Mouse (Mus musculus) CD4-positive, CD25-positive, alpha-beta regulatory T cell, adult 4 months (primary cell): ENCODE measurements at regions not wholly inside any gene's neighbourhood (a gene's known extent, or its start where the extent isn't known, plus 50 kb on each side); places are given as distances from the start of the nearest gene placed in this dataset.

Experiments
- ATAC-seq: one replicate; pipeline ENCODE4 v1.8.0; 2017

GRCm38 (mm10) chr3:41172306-41173215 is 89.7 kb upstream of the Pgrmc2 start:
- ATAC-seq = no peak

- no peak for ATAC-seq
Measured at GRCm38 (mm10) chr3:41171772-41172171, 88.9 kb upstream of the Pgrmc2 start.

- no peak for ATAC-seq
Measured at GRCm38 (mm10) chr3:41171310-41171709, 88.5 kb upstream of the Pgrmc2 start.

DNA sequence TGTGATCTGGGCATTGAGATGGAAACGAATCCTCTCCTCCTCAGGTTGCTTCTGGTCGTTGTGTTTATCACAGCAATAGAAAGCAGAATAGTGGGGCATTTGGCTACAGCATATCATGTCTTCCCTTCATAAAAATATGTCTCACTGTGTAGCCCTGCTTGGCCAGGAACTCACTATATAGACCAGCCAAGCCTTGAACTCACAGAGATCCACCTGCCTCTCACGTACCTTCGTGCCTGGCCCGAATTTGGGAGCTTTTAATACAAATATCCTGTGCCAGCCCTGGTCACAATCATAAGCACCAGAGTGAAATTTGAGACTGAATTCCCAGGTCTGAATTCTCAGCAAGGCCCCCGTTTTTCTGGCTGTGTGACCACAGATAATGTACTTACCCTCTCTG is 87.7 kb upstream of the Pgrmc2 start:
- ATAC-seq = no peak

GRCm38 (mm10) chr3:41169430-41169829 is 86.6 kb upstream of the Pgrmc2 start:
- no peak for ATAC-seq

DNA sequence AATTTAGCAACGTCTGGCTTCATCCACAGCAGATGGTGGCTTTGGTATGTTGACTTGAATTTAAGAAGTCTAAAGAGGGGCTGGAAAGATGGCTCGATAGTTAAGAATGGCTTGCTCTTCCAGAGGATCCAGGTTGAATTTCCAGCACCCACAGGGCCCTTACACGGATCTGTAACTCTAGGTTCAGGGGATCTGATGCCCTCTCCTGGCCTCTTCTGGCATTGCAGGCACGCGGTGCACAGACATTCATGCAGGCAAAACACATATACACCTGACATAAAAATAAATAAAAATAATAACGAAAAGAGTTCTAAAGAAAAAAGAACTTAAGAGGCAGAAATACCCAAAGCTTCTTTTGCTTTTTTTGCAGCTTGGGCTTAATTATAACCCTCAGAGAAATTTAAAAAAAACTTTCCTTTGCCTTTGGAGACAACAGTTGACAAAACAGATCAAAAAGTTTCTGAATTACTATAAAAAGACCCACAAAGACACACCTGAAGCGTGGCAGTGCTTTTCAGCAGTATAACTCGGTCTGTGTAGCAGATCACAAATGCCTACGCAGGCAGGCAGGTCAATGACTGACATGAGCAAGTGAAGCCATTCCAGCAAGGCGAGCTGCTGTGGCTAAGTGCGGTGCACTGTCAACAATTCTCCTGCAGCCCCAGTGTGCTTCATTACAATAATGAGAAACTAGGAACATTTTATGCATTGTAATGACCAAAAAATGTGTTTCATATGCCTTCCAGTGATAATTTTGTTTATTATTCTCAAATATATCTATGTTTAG is 85.5 kb upstream of the Pgrmc2 start:
- no peak for ATAC-seq

GRCm38 (mm10) chr3:41167476-41167875 is 84.6 kb upstream of the Pgrmc2 start:
- no peak for ATAC-seq

- ATAC-seq = no peak
Measured at GRCm38 (mm10) chr3:41164736-41165135, 81.9 kb upstream of the Pgrmc2 start.

DNA sequence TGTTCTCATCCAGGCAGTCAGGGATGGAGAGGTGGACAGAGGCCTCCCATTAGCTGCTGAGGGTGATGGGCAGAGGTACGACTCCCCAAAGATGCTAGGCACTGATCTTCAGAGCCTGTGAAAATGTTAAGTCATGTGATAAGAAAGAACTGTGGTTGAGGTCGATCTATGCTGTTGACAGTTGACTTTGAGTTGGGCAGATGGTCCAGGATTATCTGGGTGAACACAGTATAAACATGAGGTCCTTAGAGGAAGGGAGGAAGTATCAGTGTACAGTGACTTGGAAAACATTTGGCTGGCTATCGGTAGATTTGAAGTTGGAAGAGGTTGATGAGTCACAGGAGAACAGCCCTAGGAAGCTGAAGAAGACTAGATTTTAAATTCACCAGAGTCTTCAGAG is 80.9 kb upstream of the Pgrmc2 start:
- ATAC-seq = no peak

GRCm38 (mm10) chr3:41162514-41162913 is 79.7 kb upstream of the Pgrmc2 start:
- ATAC-seq = no peak

GRCm38 (mm10) chr3:41160648-41161047 is 77.8 kb upstream of the Pgrmc2 start:
- no peak for ATAC-seq

GRCm38 (mm10) chr3:41158314-41158973 is 75.6 kb upstream of the Pgrmc2 start:
- ATAC-seq = no peak

- ATAC-seq = no peak
Measured at GRCm38 (mm10) chr3:41157428-41157827, 74.6 kb upstream of the Pgrmc2 start.

DNA sequence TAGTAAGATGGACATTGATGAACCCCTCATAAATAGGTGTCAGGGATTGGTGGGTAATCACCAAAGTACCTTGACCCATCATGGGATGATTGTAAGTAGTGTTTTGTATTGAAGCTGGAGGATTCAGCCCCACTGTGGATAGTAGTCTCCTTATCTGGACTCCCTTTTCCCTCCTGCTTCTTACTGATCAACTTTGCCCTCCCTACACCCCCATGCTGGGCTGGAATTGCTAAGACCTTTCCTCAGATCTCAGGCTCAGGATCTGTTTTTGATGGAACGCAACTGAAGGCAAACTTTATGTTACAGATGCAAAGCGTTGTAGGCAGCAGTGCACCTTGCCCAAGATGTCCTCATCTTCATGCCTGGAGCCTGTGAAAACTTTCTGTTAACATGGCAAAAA is 73.7 kb upstream of the Pgrmc2 start:
- ATAC-seq = no peak

DNA sequence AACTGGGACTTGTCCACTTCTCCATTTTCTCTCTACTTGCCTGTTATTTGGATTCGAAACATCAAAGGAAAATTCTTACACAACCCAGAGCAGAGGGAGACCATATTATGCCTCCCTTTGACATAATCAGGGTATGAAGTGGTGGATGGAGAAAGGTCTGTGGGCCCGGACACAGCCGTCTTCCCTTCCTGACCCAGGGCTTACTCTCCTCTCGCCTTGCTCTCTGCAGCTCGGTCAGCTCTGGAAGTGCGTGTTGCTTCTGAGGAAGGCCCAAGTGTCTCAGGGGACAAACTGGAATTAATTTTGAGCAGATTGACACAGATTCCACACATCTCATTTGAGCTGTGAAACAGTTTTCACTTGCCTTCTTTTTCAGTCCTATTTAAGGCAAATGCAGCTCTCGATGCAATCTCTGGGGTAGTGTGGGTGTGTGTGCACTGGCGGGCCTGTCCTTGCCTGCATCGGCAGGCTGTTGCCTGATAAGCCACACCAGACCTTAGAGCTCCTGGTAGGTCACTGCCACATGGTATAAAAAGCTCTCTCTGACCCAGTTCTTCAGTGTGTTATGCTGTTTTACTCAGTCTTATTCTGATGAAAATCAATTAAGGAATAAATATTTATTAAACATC is 72.4 kb upstream of the Pgrmc2 start:
- no peak for ATAC-seq

DNA sequence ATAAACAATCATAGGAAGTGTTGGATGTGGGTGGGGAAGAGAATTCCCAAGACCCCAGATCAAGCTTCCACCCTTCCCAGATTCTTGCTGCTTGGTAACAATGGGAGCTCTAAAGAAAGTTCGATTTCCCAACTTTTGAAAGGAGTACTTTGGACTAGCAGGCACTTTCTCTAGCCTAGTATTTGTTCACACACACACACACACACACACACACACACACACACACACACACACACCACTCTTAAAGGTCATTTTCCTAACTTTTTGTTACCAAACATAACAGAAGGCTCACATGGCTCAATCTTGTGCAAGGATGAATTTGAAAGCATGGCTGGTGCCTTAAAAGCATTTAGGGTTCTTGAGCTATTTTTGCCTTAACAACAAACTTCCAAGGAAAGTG is 71.6 kb upstream of the Pgrmc2 start:
- no peak for ATAC-seq

DNA sequence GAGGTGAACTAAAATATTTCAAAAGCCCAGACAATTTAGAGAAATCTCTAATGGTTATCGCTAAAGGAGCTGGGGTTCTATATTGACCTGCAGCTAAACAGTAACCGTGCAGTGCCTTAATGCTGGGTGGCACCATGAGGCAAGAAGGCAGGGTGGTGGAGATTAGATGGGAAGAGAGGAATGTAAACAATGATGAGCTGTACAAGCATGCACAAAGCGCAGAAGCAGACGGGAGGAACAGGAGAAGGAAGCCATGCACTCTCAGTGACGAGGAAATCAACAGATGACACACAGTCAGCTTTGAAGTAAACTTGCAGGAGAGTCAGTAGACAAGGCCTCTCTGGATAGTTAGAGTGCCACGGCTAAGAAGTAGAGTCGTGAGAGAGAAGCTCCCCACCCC is 69.1 kb upstream of the Pgrmc2 start:
- ATAC-seq = no peak

- ATAC-seq = no peak
Measured at GRCm38 (mm10) chr3:41140391-41140790, 57.5 kb upstream of the Pgrmc2 start.

- no peak for ATAC-seq
Measured at GRCm38 (mm10) chr3:41137931-41138330, 55.1 kb upstream of the Pgrmc2 start.

- ATAC-seq = no peak
Measured at GRCm38 (mm10) chr3:41132889-41133288, 50.0 kb upstream of the Pgrmc2 start.
